Mouse (Mus musculus) liver, embryonic 14.5 days (tissue): ENCODE data around the gene Zdhhc17.

Experiments used
- CTCF ChIP-seq: IDR thresholded peaks from 2 replicates; pipeline ENCODE4 v1.5.1; 2016; ENCODE audit warnings: antibody characterized with exemption, low read depth, control low read depth
- EP300 ChIP-seq: IDR thresholded peaks from 2 replicates; pipeline ENCODE4 v1.6.1; 2016; ENCODE audit warnings: antibody characterized with exemption, low read depth

- TF ChIP-seq CTCF (no peak), EP300 (no peak)
Measured at GRCm38 (mm10) chr10:111010480-111011225, 713 bp upstream of the Zdhhc17 start.
